Mouse (Mus musculus) hindbrain, embryonic 11.5 days (tissue): Measurements from ENCODE around the gene Scgb1a1. TPM values are rescaled to one million over a fixed set of nuclear protein-coding genes. Genes with fewer than 3 reads are reported as not detected.
A peak's percentile ranks its signal among the peaks of the same experiment; 100 is the strongest.

Source experiments
- ATAC-seq: fragments of 200-750 bp; cut with Nextera tagmentation; 2 replicates; pipeline ENCODE4 v1.8.0; 2017; ENCODE audit warnings: mild to moderate bottlenecking, moderate TSS enrichment, moderate library complexity; ENCODE audit not compliant: low FRiP score
- DNase-seq: peaks from one replicate; pipeline ENCODE4 v3.0.0-alpha.2; 2015; ENCODE audit warnings: low spot score
- H3K27ac ChIP-seq: fragments of 300-500 bp; sonication (generic); 2 replicates; pipeline ENCODE4 v1.5.1; 2014; ENCODE audit warnings: mild to moderate bottlenecking, low read depth, low read length
- H3K27me3 ChIP-seq: fragments of 300-500 bp; sonication (generic); 2 replicates; pipeline ENCODE4 v1.6.1; 2014; ENCODE audit warnings: mild to moderate bottlenecking, low read length, moderate library complexity, mixed read lengths; ENCODE audit not compliant: control insufficient read depth, insufficient read depth
- H3K36me3 ChIP-seq: fragments of 300-500 bp; sonication (generic); 2 replicates; pipeline ENCODE4 v1.6.1; 2014; ENCODE audit warnings: mild to moderate bottlenecking, low read length, moderate library complexity, mixed read lengths; ENCODE audit not compliant: control insufficient read depth, insufficient read depth
- H3K4me1 ChIP-seq: fragments of 300-500 bp; sonication (generic); replicated peaks from 2 replicates; pipeline ENCODE4 v1.6.1; 2014; ENCODE audit warnings: low read length, mixed read lengths; ENCODE audit not compliant: control insufficient read depth, insufficient read depth
- H3K4me2 ChIP-seq: fragments of 300-500 bp; sonication (generic); replicated peaks from 2 replicates; pipeline ENCODE4 v1.6.1; 2014; ENCODE audit warnings: mild to moderate bottlenecking, low read depth, low read length
- H3K4me3 ChIP-seq: fragments of 300-500 bp; sonication (generic); 2 replicates; pipeline ENCODE4 v1.5.1; 2014; ENCODE audit warnings: low read depth, low read length
- H3K9ac ChIP-seq: fragments of 300-500 bp; sonication (generic); 2 replicates; pipeline ENCODE4 v1.6.1; 2014; ENCODE audit warnings: low read depth, low read length
- H3K9me3 ChIP-seq: fragments of 300-500 bp; sonication (generic); 2 replicates; pipeline ENCODE4 v1.6.1; 2016; ENCODE audit warnings: low read length; ENCODE audit not compliant: control insufficient read depth
- WGBS: fragments of 180-500 bp; shearing (Covaris S2); extraction: QIAGEN DNeasy Blood & Tissue Kit; methylation state at CpG from one replicate; pipeline ENCODE4 v1.1.7; 2014; 5-methylcytosine and 5-hydroxymethylcytosine counted together
- polyA plus RNA-seq: library from polyadenylated mRNA; unstranded; fragments of >200 nt; fragmentation: Nextera tagmentation; extraction: Ambion mirVana; gene quantifications from 2 replicates; pipeline ENCODE4 v1.2.1, GENCODE M21; 2014

The Scgb1a1 gene
- polyA plus RNA-seq, 1 experiment from 2014 or later = not detected

GRCm38 (mm10) chr19:9075558-9075957 is 12.2 kb downstream of the Scgb1a1 start:
- Histone ChIP-seq H3K4me2 (no peak overlapping the region), H3K4me1 (no peaks in the 10 kb centered on the region), H3K4me3 (no peak overlapping the region), H3K27me3 (no peaks in the 10 kb centered on the region), H3K9me3 (no peaks in the 10 kb centered on the region), H3K27ac (no peak overlapping the region), H3K36me3 (no peaks in the 10 kb centered on the region), H3K9ac (no peak overlapping the region)
- 86% methylated on average over 2 of the region's 2 CpGs for WGBS
- DNase-seq (no peak), ATAC-seq (no peak)

- Histone ChIP-seq H3K4me1 (no peaks in the 10 kb centered on the region), H3K27ac (no peak overlapping the region), H3K36me3 (no peaks in the 10 kb centered on the region), H3K4me2 (no peak overlapping the region), H3K27me3 (no peaks in the 10 kb centered on the region), H3K4me3 (no peak overlapping the region), H3K9me3 (no peaks in the 10 kb centered on the region), H3K9ac (no peak overlapping the region)
- WGBS = 60% methylated on average over 4 of the region's 4 CpGs
- ATAC-seq (no peak), DNase-seq (no peak)
These were observed 13.3 kb downstream of the Scgb1a1 start for GRCm38 (mm10) chr19:9074424-9074823.

GRCm38 (mm10) chr19:9073776-9074411 is 13.9 kb downstream of the Scgb1a1 start:
- WGBS = 79% methylated on average over 12 of the region's 12 CpGs
- Histone ChIP-seq H3K4me1 (no peaks in the 10 kb centered on the region), H3K9me3 (no peaks in the 10 kb centered on the region), H3K27me3 (no peaks in the 10 kb centered on the region), H3K9ac (no peak overlapping the region), H3K4me2 (no peak overlapping the region), H3K27ac (no peak overlapping the region), H3K4me3 (no peak overlapping the region), H3K36me3 (no peaks in the 10 kb centered on the region)
- ATAC-seq (no peak), DNase-seq (no peak)

- Histone ChIP-seq H3K4me3 (no peak overlapping the region), H3K4me1 (no peaks in the 10 kb centered on the region), H3K36me3 (no peaks in the 10 kb centered on the region), H3K9me3 (no peaks in the 10 kb centered on the region), H3K27me3 (no peaks in the 10 kb centered on the region), H3K27ac (peak overlapping the region; percentile 51; the same call in 1 of the 2 replicates), H3K4me2 (no peak overlapping the region), H3K9ac (no peak overlapping the region)
- WGBS = 87% methylated on average over 2 of the region's 2 CpGs
- no peak for ATAC-seq
- no peak for DNase-seq
These were observed 15.6 kb downstream of the Scgb1a1 start for GRCm38 (mm10) chr19:9072157-9072530.

- WGBS = 37% methylated on average over 7 of the region's 7 CpGs
- ATAC-seq = no peak
These were observed 16.2 kb downstream of the Scgb1a1 start for GRCm38 (mm10) chr19:9071456-9072156.

GRCm38 (mm10) chr19:9070316-9070715 is 17.4 kb downstream of the Scgb1a1 start:
- no peaks in the 10 kb centered on the region for H3K4me1 ChIP-seq
- H3K36me3 ChIP-seq = no peaks in the 10 kb centered on the region
- no peak for DNase-seq
- WGBS = 86% methylated on average over 2 of the region's 2 CpGs
- no peak overlapping the region for H3K27ac ChIP-seq
- H3K9ac ChIP-seq = no peak overlapping the region
- no peaks in the 10 kb centered on the region for H3K27me3 ChIP-seq
- ATAC-seq = no peak
- no peak overlapping the region for H3K4me2 ChIP-seq
- no peaks in the 10 kb centered on the region for H3K9me3 ChIP-seq
- no peak overlapping the region for H3K4me3 ChIP-seq

More at GRCm38 (mm10) chr19:9071456-9072156, 16.2 kb downstream of the Scgb1a1 start:
- Histone ChIP-seq H3K4me3 (no peak overlapping the region), H3K27me3 (no peaks in the 10 kb centered on the region), H3K9ac (no peak overlapping the region), H3K27ac (peak overlapping the region; percentile 51; the same call in 1 of the 2 replicates), H3K9me3 (no peaks in the 10 kb centered on the region), H3K36me3 (no peaks in the 10 kb centered on the region), H3K4me2 (no peak overlapping the region), H3K4me1 (no peaks in the 10 kb centered on the region)
- peak; percentile 22 for DNase-seq

GRCm38 (mm10) chr19:9069687-9070307 is 18.0 kb downstream of the Scgb1a1 start:
- Histone ChIP-seq H3K4me1 (no peaks in the 10 kb centered on the region), H3K9ac (no peak overlapping the region), H3K27ac (no peak overlapping the region), H3K4me2 (no peak overlapping the region), H3K9me3 (no peaks in the 10 kb centered on the region), H3K4me3 (no peak overlapping the region), H3K36me3 (no peaks in the 10 kb centered on the region), H3K27me3 (no peaks in the 10 kb centered on the region)
- 80% methylated on average over 8 of the region's 8 CpGs for WGBS
- no peak for ATAC-seq
- no peak for DNase-seq

- ATAC-seq = no peak
- DNase-seq = no peak
- whole genome bisulfite sequencing = 77% methylated on average over 5 of the region's 5 CpGs
- Histone ChIP-seq H3K4me2 (no peak overlapping the region), H3K9me3 (no peaks in the 10 kb centered on the region), H3K9ac (no peak overlapping the region), H3K4me3 (no peak overlapping the region), H3K27ac (no peak overlapping the region), H3K36me3 (no peaks in the 10 kb centered on the region), H3K4me1 (no peaks in the 10 kb centered on the region), H3K27me3 (no peaks in the 10 kb centered on the region)
These were observed 20.5 kb downstream of the Scgb1a1 start for GRCm38 (mm10) chr19:9067292-9067691.
